Mouse (Mus musculus): ENCODE results near the gene Ankrd33b. TPM values are rescaled to one million over a fixed set of nuclear protein-coding genes. Genes with fewer than 3 reads are reported as not detected.

Gene Ankrd33b
- polyA plus RNA-seq, 1 experiment from 2014 or later, result 3.5 TPM

DNA sequence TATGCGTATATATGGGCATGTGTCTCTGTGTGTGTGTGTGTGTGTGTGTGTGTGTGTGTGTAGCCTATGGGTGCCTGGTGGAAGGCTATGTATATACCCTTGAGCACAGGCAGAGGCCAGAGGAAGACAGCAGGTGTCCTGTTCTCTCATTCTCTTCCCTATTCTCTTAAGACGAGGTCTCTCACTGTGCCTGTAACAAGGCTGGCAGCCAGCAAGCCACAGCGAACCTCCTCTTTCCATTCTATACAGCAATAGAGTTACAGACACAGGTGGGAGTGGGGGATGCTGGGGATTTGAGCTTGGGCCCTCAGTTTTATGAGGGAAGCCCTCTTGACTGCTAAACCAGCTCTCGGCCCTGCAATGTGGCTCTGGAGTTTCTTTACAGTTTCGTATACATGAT, 87.5 kb downstream of the Ankrd33b start:
- no peak overlapping the region for H3K27ac ChIP-seq
- peaks cover 13% of the 10 kb centered on the region for H3K4me1 ChIP-seq (replicated peaks)
- ATAC-seq (replicated peaks; ENCODE audit: insufficient number of reproducible peaks, insufficient read depth, low FRiP score, low read depth), result no peak
- H3K36me3 ChIP-seq, result no peaks in the 10 kb centered on the region
- H3K4me2 ChIP-seq, result no peak overlapping the region
- 91% methylated on average over 5 of the region's 5 CpGs for WGBS
- no peak overlapping the region for H3K9ac ChIP-seq
- H3K27me3 ChIP-seq, result no peaks in the 10 kb centered on the region
- H3K9me3 ChIP-seq (replicated peaks), result no peaks in the 10 kb centered on the region
- no peak overlapping the region for H3K4me3 ChIP-seq

DNA sequence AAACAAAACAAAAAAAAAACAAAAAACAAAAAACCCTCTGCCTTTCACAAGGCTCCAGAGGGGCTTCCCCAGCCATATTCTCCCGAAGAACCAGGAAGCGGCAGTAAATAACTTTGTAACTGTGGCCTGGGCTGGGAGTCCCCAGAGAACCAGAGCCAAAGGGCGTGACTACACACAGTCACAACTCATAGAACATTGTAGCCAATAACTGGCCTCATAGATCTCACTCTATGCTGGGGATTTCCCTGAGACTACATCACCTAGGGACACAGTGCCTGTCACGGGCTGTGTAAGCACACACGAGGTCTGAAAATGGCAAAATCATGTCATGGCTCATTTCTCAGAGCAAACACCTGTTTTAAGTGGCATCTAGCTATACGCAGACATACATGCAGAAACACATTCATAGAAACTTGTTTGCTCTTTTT, 87.9 kb downstream of the Ankrd33b start:
- Histone ChIP-seq H3K27me3 (no peaks in the 10 kb centered on the region), H3K9ac (no peak overlapping the region), H3K9me3 (replicated peaks) (no peaks in the 10 kb centered on the region), H3K4me2 (no peak overlapping the region), H3K27ac (no peak overlapping the region), H3K36me3 (0 out of 2 replicates have a peak, but pooled peaks cover under 1% of the 10 kb centered on the region), H3K4me3 (no peak overlapping the region), H3K4me1 (replicated peaks) (peaks cover 13% of the 10 kb centered on the region)
- WGBS, result 75% methylated on average over 6 of the region's 6 CpGs
- ATAC-seq (replicated peaks; ENCODE audit: insufficient number of reproducible peaks, insufficient read depth, low FRiP score, low read depth), result no peak

DNA sequence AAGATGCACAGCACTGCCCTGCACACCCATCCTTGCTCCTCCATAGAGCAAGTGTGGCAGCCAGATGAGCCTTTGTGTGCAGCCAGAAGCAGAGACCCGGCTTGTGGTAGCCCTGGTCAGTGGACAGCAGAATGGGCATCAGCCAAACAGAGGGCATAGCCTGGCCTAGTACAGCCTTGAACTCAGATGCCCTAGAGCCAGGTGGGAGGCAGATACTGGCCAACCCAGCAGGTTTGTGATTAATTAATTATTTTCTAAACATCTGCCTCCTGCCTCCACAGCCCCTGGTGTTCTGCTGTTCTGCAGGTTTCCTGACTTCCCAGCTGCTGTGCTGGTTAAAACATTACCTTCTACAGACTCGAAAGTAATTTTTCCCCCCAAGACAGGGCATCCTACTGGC, 88.4 kb downstream of the Ankrd33b start:
- Histone ChIP-seq H3K9ac (no peak overlapping the region), H3K9me3 (replicated peaks) (no peaks in the 10 kb centered on the region), H3K4me1 (replicated peaks) (peaks cover 13% of the 10 kb centered on the region), H3K36me3 (0 out of 2 replicates have a peak, but pooled peaks cover 4% of the 10 kb centered on the region), H3K27me3 (no peaks in the 10 kb centered on the region), H3K4me2 (no peak overlapping the region), H3K27ac (no peak overlapping the region), H3K4me3 (no peak overlapping the region)
- WGBS, result 85% methylated on average over 2 of the region's 2 CpGs
- no peak for ATAC-seq (replicated peaks; ENCODE audit: insufficient number of reproducible peaks, insufficient read depth, low FRiP score, low read depth)

DNA sequence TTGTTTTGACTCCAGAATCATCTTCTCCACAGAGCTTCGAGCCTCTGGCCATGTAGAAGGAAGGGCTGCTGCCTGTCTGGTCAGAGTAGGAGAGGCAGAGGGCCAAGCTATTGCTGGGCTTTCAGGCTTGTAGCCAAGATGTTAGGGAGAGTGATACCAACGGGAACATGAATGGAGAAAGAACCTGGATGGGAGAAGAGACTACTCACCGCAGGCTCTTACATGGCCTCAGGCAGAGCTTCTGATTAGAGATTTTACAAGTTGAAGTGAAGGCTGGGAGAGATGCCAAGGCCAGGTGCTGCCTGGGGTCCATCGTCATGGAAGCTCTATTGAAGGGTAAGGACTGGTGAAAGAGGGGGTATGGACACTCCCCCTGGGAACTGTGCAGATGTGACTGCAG, 89.4 kb downstream of the Ankrd33b start:
- H3K4me1 ChIP-seq (replicated peaks), result peaks cover 20% of the 10 kb centered on the region
- ATAC-seq (replicated peaks; ENCODE audit: insufficient number of reproducible peaks, insufficient read depth, low FRiP score, low read depth), result no peak
- no peak overlapping the region for H3K4me3 ChIP-seq
- H3K36me3 ChIP-seq, result 0 out of 2 replicates have a peak, but pooled peaks cover 4% of the 10 kb centered on the region
- H3K9me3 ChIP-seq (replicated peaks), result no peaks in the 10 kb centered on the region
- H3K27me3 ChIP-seq, result no peaks in the 10 kb centered on the region
- H3K9ac ChIP-seq, result no peak overlapping the region
- no peak overlapping the region for H3K4me2 ChIP-seq
- 30% methylated on average over 4 of the region's 4 CpGs for WGBS
- H3K27ac ChIP-seq, result no peak overlapping the region

DNA sequence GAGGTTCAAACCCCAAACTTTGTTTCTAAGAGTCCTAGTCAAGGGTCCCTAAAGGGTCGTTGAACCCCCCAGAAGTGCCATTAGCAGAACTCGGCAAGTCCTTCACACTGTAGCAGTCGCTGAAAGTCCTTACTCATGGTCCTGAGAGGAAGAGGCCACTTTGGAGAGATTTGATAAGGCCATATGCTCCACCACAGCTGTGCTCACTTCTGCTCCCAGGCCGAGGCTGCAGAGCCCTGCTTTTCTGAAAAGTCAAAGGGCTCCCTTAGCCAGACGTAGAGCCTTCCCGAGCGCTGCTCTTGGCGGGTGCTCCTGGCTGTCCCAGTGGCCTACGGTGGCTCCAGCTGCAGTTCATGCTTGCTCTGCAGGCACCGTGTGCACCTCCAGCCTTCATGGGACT, 94.0 kb downstream of the Ankrd33b start:
- peaks cover 15% of the 10 kb centered on the region for H3K4me1 ChIP-seq (replicated peaks)
- 0 out of 2 replicates have a peak, but pooled peaks cover 4% of the 10 kb centered on the region for H3K36me3 ChIP-seq
- no peak overlapping the region for H3K9ac ChIP-seq
- no peaks in the 10 kb centered on the region for H3K9me3 ChIP-seq (replicated peaks)
- no peaks in the 10 kb centered on the region for H3K27me3 ChIP-seq
- ATAC-seq (replicated peaks; ENCODE audit: insufficient number of reproducible peaks, insufficient read depth, low FRiP score, low read depth), result 0 out of 2 replicates have a peak, but pooled peaks have one; percentile 53
- H3K4me3 ChIP-seq, result no peak overlapping the region
- 34% methylated on average over 10 of the region's 10 CpGs for WGBS
- no peak overlapping the region for H3K4me2 ChIP-seq
- no peak overlapping the region for H3K27ac ChIP-seq

DNA sequence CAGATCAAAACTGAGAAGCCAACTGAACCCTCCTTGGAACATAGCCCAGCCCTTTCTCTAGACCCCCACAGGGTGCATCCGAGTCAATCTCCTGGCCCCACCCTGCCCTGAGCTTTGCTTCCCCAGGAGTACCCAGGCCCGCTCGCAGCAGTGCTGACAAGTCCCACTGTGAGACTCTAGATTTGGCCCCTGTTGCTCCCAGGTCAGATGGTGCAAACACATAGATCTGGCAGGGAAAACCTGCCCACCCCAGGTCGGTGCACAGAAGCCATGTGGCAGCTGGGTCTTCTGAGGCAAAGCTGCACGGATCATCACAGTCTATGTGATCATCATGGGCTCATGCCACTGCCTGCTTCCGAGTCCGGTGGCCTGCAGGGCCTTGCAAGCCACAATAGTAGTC, 94.8 kb downstream of the Ankrd33b start:
- H3K9me3 ChIP-seq (replicated peaks), result no peaks in the 10 kb centered on the region
- H3K27me3 ChIP-seq, result no peaks in the 10 kb centered on the region
- peaks cover 8% of the 10 kb centered on the region; the same call in 1 of the 2 replicates for H3K4me1 ChIP-seq (replicated peaks)
- H3K36me3 ChIP-seq, result 0 out of 2 replicates have a peak, but pooled peaks cover 4% of the 10 kb centered on the region
- no peak overlapping the region for H3K27ac ChIP-seq
- WGBS, result 85% methylated on average over 7 of the region's 7 CpGs
- no peak overlapping the region for H3K4me2 ChIP-seq
- ATAC-seq (replicated peaks; ENCODE audit: insufficient number of reproducible peaks, insufficient read depth, low FRiP score, low read depth), result no peak
- H3K4me3 ChIP-seq, result no peak overlapping the region
- H3K9ac ChIP-seq, result no peak overlapping the region

DNA sequence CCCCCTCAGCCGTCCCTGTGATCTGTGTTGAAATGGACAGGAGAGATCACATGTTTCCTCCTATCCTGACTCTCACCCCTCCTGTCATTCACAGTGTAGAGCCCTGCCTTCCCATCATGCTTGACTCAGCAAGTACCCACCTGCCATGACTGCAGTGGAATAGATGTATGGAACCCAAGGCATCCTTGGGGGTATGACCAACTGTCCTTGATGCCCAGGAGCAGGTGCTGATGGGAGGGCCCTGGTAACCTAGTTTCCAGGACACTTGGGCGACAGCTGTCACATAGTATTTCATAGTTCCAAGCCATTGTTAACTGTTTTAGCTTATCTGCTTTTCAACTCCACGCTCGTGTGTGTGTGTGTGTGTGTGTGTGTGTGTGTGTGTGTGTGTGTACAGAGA, 98.0 kb downstream of the Ankrd33b start:
- Histone ChIP-seq H3K4me3 (no peak overlapping the region), H3K9ac (no peak overlapping the region), H3K4me2 (no peak overlapping the region), H3K27ac (no peak overlapping the region), H3K9me3 (replicated peaks) (no peaks in the 10 kb centered on the region), H3K36me3 (0 out of 2 replicates have a peak, but pooled peaks cover 3% of the 10 kb centered on the region), H3K27me3 (no peaks in the 10 kb centered on the region), H3K4me1 (replicated peaks) (peaks cover 8% of the 10 kb centered on the region; the same call in 1 of the 2 replicates)
- no peak for ATAC-seq (replicated peaks; ENCODE audit: insufficient number of reproducible peaks, insufficient read depth, low FRiP score, low read depth)
- 76% methylated on average over 4 of the region's 4 CpGs for WGBS

DNA sequence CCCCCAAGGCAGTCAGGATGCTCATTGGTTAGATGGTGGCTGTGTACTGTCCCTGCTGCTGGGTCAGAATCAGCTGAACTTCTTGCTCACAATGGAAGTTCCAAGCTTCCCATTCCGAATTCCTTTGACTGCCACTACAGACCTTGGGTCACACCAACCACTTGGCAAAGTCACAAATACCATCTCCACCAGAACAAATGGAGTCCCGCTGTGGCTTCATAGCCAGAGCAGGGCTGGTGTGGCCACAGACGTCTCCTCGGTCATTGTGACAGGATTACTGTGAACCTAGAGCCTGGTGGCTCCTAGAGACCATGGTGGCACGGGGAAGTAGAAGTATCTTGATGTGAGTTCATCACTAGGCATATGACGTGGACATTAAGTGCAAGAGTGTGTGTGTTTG, 99.4 kb downstream of the Ankrd33b start:
- H3K27ac ChIP-seq, result no peak overlapping the region
- H3K36me3 ChIP-seq, result no peaks in the 10 kb centered on the region
- H3K4me3 ChIP-seq, result no peak overlapping the region
- peaks cover 2% of the 10 kb centered on the region; the same call in 1 of the 2 replicates for H3K4me1 ChIP-seq (replicated peaks)
- H3K9ac ChIP-seq, result no peak overlapping the region
- no peaks in the 10 kb centered on the region for H3K27me3 ChIP-seq
- ATAC-seq (replicated peaks; ENCODE audit: insufficient number of reproducible peaks, insufficient read depth, low FRiP score, low read depth), result no peak
- H3K4me2 ChIP-seq, result no peak overlapping the region
- 87% methylated on average over 6 of the region's 6 CpGs for WGBS
- no peaks in the 10 kb centered on the region for H3K9me3 ChIP-seq (replicated peaks)

DNA sequence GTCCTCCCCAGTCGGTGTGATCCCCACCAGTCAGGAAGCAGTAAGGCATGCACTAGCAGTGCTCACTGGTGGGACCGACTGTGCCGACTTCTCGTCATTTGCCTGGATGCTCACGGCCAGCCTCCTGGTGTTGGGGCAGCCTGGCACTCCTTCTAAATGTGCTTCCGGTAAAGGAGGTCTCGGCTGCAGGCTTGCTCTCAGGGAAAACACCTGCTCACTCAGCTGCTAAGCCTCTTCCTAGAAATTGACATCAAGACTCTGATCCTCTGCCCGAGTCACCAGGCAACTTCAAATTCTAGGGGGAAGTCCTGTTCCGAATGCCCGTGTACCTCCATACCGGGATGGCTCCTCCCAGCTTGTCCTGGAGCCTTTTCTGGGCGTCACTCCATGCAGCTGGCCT, 101.7 kb downstream of the Ankrd33b start:
- no peaks in the 10 kb centered on the region for H3K4me1 ChIP-seq (replicated peaks)
- no peak overlapping the region for H3K4me2 ChIP-seq
- ATAC-seq (replicated peaks; ENCODE audit: insufficient number of reproducible peaks, insufficient read depth, low FRiP score, low read depth), result no peak
- H3K9me3 ChIP-seq (replicated peaks), result no peaks in the 10 kb centered on the region
- H3K4me3 ChIP-seq, result no peak overlapping the region
- H3K27ac ChIP-seq, result no peak overlapping the region
- no peak overlapping the region for H3K9ac ChIP-seq
- 87% methylated on average over 12 of the region's 12 CpGs for WGBS
- H3K36me3 ChIP-seq, result no peaks in the 10 kb centered on the region
- H3K27me3 ChIP-seq, result no peaks in the 10 kb centered on the region

DNA sequence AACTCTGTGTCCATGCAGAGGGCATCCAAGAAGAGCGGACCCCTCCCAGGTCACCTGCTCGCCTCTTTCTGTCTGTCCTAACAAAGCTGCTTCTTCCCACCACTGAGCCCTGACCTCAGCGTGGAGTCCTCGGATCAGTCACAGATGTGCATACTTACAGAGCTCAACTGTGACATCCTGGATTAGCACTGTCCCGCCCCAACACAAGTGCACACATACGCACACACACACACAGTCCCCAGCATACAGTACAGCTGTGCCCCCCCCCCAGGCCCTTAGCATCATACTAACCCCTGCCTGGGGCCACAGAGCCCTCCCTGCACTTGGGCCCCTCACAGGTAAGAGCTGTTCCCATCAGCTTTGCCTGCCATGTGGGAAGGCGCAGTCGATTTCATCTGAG, 102.1 kb downstream of the Ankrd33b start:
- ATAC-seq (replicated peaks; ENCODE audit: insufficient number of reproducible peaks, insufficient read depth, low FRiP score, low read depth), result no peak
- Histone ChIP-seq H3K27ac (no peak overlapping the region), H3K9ac (no peak overlapping the region), H3K36me3 (no peaks in the 10 kb centered on the region), H3K9me3 (replicated peaks) (no peaks in the 10 kb centered on the region), H3K27me3 (no peaks in the 10 kb centered on the region), H3K4me3 (no peak overlapping the region), H3K4me1 (replicated peaks) (no peaks in the 10 kb centered on the region), H3K4me2 (no peak overlapping the region)
- whole genome bisulfite sequencing, result 88% methylated on average over 8 of the region's 8 CpGs

DNA sequence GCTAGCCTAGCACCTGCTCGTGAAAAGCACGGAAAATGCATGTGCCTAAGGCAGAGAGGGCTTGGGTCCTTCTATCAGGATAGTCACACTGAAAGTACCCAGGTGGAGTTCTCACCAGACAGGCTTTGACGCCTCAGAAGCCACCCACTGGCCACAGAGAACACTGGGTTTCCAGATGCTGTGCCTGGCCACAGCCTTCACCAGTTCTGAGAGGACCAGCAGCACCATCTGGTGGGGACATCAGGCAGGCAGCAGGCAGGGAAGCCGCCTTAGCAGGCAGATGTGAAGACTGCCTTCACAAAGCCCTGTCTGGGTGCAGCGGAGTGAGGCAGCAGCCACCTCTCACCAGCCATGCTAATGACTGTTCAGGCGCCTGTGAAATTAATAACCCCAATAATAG, 102.7 kb downstream of the Ankrd33b start:
- Histone ChIP-seq H3K9me3 (replicated peaks) (no peaks in the 10 kb centered on the region), H3K27ac (no peak overlapping the region), H3K4me2 (no peak overlapping the region), H3K27me3 (no peaks in the 10 kb centered on the region), H3K4me3 (no peak overlapping the region), H3K4me1 (replicated peaks) (no peaks in the 10 kb centered on the region), H3K9ac (no peak overlapping the region), H3K36me3 (no peaks in the 10 kb centered on the region)
- 0 out of 2 replicates have a peak, but pooled peaks have one; percentile 51 for ATAC-seq (replicated peaks; ENCODE audit: insufficient number of reproducible peaks, insufficient read depth, low FRiP score, low read depth)
- WGBS, result 34% methylated on average over 6 of the region's 6 CpGs

DNA sequence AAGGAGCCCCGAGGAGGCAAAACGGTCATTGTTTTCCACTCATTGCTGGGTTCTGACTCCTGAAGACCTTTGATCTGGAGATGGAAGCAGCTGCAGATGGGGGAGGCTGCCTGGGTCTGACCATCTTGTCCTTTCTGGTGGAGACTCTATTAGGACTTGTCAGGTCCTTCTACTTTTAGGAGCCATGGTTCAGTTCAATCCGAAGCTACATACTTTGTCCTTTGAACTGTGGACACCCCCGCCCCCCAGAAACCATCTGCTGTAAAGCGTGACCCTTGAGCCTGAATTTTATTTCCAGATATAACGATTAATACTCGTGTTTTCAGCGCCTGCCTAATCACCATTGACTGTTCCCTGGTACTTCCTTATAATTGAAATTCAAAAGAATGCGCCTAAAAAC, 105.2 kb downstream of the Ankrd33b start:
- 71% methylated on average over 9 of the region's 9 CpGs for WGBS
- no peak overlapping the region for H3K4me3 ChIP-seq
- no peak overlapping the region for H3K9ac ChIP-seq
- H3K27me3 ChIP-seq, result no peaks in the 10 kb centered on the region
- no peaks in the 10 kb centered on the region for H3K9me3 ChIP-seq (replicated peaks)
- no peak overlapping the region for H3K4me2 ChIP-seq
- H3K36me3 ChIP-seq, result no peaks in the 10 kb centered on the region
- no peak overlapping the region for H3K27ac ChIP-seq
- no peak for ATAC-seq (replicated peaks; ENCODE audit: insufficient number of reproducible peaks, insufficient read depth, low FRiP score, low read depth)
- 0 out of 2 replicates have a peak, but pooled peaks cover 5% of the 10 kb centered on the region for H3K4me1 ChIP-seq (replicated peaks)

Data from heart, embryonic 15.5 days (tissue).